14 mouse cellular contexts compared by ENCODE assay signal in genomic region chr1:185587671-185588347, GRCm38 (mm10).
A peak's percentile ranks its signal among the peaks of the same experiment; 100 is the strongest.
DNase-seq lines count a peak whose midpoint lies in the region; ATAC-seq and TF ChIP-seq lines count a peak whose summit lies in the region.
"Had no signal": no experiment of that assay in that cellular context is flagged by ENCODE, and none has a peak within 500 bp of the region (broad histone marks: within the 10 kb centered on the region; RNA-seq: fewer than 3 reads in every experiment).

No protein-coding gene starts in this region.

- H3K4me3 ChIP-seq in liver, embryonic 16.5 days (ENCODE audit: low read depth, low read length): no peak overlapping the region
- H3K4me3 ChIP-seq in liver, postnatal 0 days (ENCODE audit: low read depth, low read length): no peak overlapping the region
- no peak overlapping the region for H3K4me3 ChIP-seq in lung, embryonic 14.5 days (ENCODE audit: low read depth, low read length)
- H3K4me3 ChIP-seq in stomach, postnatal 0 days (ENCODE audit: low read depth, low read length): no peak overlapping the region
- H3K4me3 ChIP-seq: forebrain, embryonic 12.5 days; hindbrain, embryonic 12.5 days; limb, embryonic 12.5 days; neural tube, embryonic 13.5 days had no signal

- WGBS in liver, embryonic 16.5 days (ENCODE audit: insufficient replicate concordance): 54% methylated on average over 13 of the region's 13 CpGs
- 66% methylated on average over 13 of the region's 13 CpGs for WGBS in liver, postnatal 0 days (ENCODE audit: insufficient replicate concordance)
- WGBS in lung, embryonic 14.5 days: 38% methylated on average over 13 of the region's 13 CpGs
- WGBS in stomach, postnatal 0 days: 42% methylated on average over 13 of the region's 13 CpGs

- no peak overlapping the region for H3K27ac ChIP-seq in liver, embryonic 16.5 days (ENCODE audit: low read length)
- no peak overlapping the region for H3K27ac ChIP-seq in liver, postnatal 0 days (ENCODE audit: low read depth)
- peak overlapping the region; percentile 77 for H3K27ac ChIP-seq in lung, embryonic 14.5 days (ENCODE audit: low read depth)
- H3K27ac ChIP-seq in stomach, postnatal 0 days (replicated peaks): peak overlapping the region; percentile 40; the same call in 1 of the 2 replicates
- H3K27ac ChIP-seq: forebrain, embryonic 12.5 days; hindbrain, embryonic 12.5 days; limb, embryonic 12.5 days; neural tube, embryonic 13.5 days had no signal

- no peaks in the 10 kb centered on the region for H3K36me3 ChIP-seq in liver, embryonic 16.5 days (ENCODE audit: control insufficient read depth, insufficient read depth)
- no peaks in the 10 kb centered on the region for H3K36me3 ChIP-seq in liver, postnatal 0 days (replicated peaks; ENCODE audit: insufficient read depth, low read length)
- H3K36me3 ChIP-seq in lung, embryonic 14.5 days (ENCODE audit: insufficient read depth): no peaks in the 10 kb centered on the region
- H3K36me3 ChIP-seq in stomach, postnatal 0 days (ENCODE audit: control insufficient read depth, insufficient read depth, low read length): no peaks in the 10 kb centered on the region
- H3K36me3 ChIP-seq: forebrain, embryonic 12.5 days; hindbrain, embryonic 12.5 days; limb, embryonic 12.5 days; neural tube, embryonic 13.5 days had no signal

- no peak for TF ChIP-seq EP300 in liver, postnatal 0 days (IDR thresholded peaks at IDR 0.05; ENCODE audit: low read depth)
- TF ChIP-seq EP300 in stomach, postnatal 0 days (optimal IDR thresholded peaks at IDR 0.05): no peak

- no peaks in the 10 kb centered on the region for H3K9me3 ChIP-seq in liver, embryonic 16.5 days (replicated peaks; ENCODE audit: control insufficient read depth, low read length)
- H3K9me3 ChIP-seq in liver, postnatal 0 days (ENCODE audit: low read length): no peaks in the 10 kb centered on the region
- no peaks in the 10 kb centered on the region for H3K9me3 ChIP-seq in lung, embryonic 14.5 days (ENCODE audit: low read depth, low read length)
- no peaks in the 10 kb centered on the region for H3K9me3 ChIP-seq in stomach, postnatal 0 days (ENCODE audit: control insufficient read depth, low read length)
- H3K9me3 ChIP-seq: hindbrain, embryonic 12.5 days; neural tube, embryonic 13.5 days had no signal

- H3K27me3 ChIP-seq in liver, embryonic 16.5 days (ENCODE audit: control insufficient read depth, insufficient read depth, low read depth, low read length): no peaks in the 10 kb centered on the region
- H3K27me3 ChIP-seq in liver, postnatal 0 days (ENCODE audit: insufficient read depth, low read length): no peaks in the 10 kb centered on the region
- H3K27me3 ChIP-seq in lung, embryonic 14.5 days (ENCODE audit: insufficient read depth, low read length): no peaks in the 10 kb centered on the region
- no peaks in the 10 kb centered on the region for H3K27me3 ChIP-seq in stomach, postnatal 0 days (ENCODE audit: control insufficient read depth, insufficient read depth, low read length)
- H3K27me3 ChIP-seq: forebrain, embryonic 12.5 days; hindbrain, embryonic 12.5 days; limb, embryonic 12.5 days; neural tube, embryonic 13.5 days had no signal

- H3K9ac ChIP-seq in liver, embryonic 16.5 days (ENCODE audit: low read depth, low read length): no peak overlapping the region
- H3K9ac ChIP-seq in liver, postnatal 0 days (replicated peaks): no peak overlapping the region
- H3K9ac ChIP-seq in lung, embryonic 14.5 days: no peak overlapping the region
- no peak overlapping the region for H3K9ac ChIP-seq in stomach, postnatal 0 days (ENCODE audit: low read length)
- H3K9ac ChIP-seq: forebrain, embryonic 12.5 days; hindbrain, embryonic 12.5 days; limb, embryonic 12.5 days; neural tube, embryonic 13.5 days had no signal

- no peaks in the 10 kb centered on the region for H3K4me1 ChIP-seq in liver, embryonic 16.5 days (ENCODE audit: control insufficient read depth, low read depth, low read length)
- no peaks in the 10 kb centered on the region for H3K4me1 ChIP-seq in liver, postnatal 0 days (ENCODE audit: insufficient read depth)
- peaks cover 5% of the 10 kb centered on the region; the same call in 1 of the 2 replicates for H3K4me1 ChIP-seq in lung, embryonic 14.5 days (ENCODE audit: insufficient read depth)
- H3K4me1 ChIP-seq in stomach, postnatal 0 days (replicated peaks; ENCODE audit: control insufficient read depth, insufficient read depth): no peaks in the 10 kb centered on the region
- H3K4me1 ChIP-seq: forebrain, embryonic 12.5 days; hindbrain, embryonic 12.5 days; limb, embryonic 12.5 days; neural tube, embryonic 13.5 days had no signal

- peak; percentile 40 for DNase-seq in adrenal gland, adult 2 months
- DNase-seq in adrenal gland, postnatal 4 days (ENCODE audit: low spot score in 2 of 2): no peak
- no peak for DNase-seq in liver, postnatal 0 days
- peak; percentile 78 for DNase-seq in lung, embryonic 14.5 days
- no peak for DNase-seq in stomach, postnatal 0 days (ENCODE audit: low spot score)
- no peak for DNase-seq in spleen, adult 18-20 months
- DNase-seq in spleen, postnatal 4 days (ENCODE audit: low spot score in 2 of 2): no peak
- DNase-seq: thymus, adult 18-20 months had no signal

- 0 out of 2 replicates have a peak, but pooled peaks have one; percentile 9 for ATAC-seq in liver, embryonic 16.5 days (ENCODE audit: low read depth)
- ATAC-seq in liver, postnatal 0 days: no peak
- peak; percentile 84 for ATAC-seq in lung, embryonic 14.5 days (ENCODE audit: insufficient read depth)
- ATAC-seq in stomach, postnatal 0 days (ENCODE audit: low FRiP score, low TSS enrichment): peak; percentile 67; the same call in 1 of the 2 replicates
- ATAC-seq: activated CD4-positive, CD25-positive, alpha-beta regulatory T cell, adult 4 months had no signal

- no peak for TF ChIP-seq CTCF in liver, postnatal 0 days (IDR thresholded peaks at IDR 0.05; ENCODE audit: low read depth)
- TF ChIP-seq CTCF in lung, embryonic 14.5 days (IDR thresholded peaks at IDR 0.05; ENCODE audit: low read depth): no peak
- TF ChIP-seq CTCF in stomach, postnatal 0 days (IDR thresholded peaks at IDR 0.05; ENCODE audit: low read depth): no peak

- H3K4me2 ChIP-seq in liver, embryonic 16.5 days (ENCODE audit: low read depth, low read length): no peak overlapping the region
- no peak overlapping the region for H3K4me2 ChIP-seq in liver, postnatal 0 days (ENCODE audit: low read depth, low read length)
- no peak overlapping the region for H3K4me2 ChIP-seq in lung, embryonic 14.5 days
- no peak overlapping the region for H3K4me2 ChIP-seq in stomach, postnatal 0 days (replicated peaks; ENCODE audit: low read depth)
- H3K4me2 ChIP-seq: forebrain, embryonic 12.5 days; hindbrain, embryonic 12.5 days; limb, embryonic 12.5 days; neural tube, embryonic 13.5 days had no signal

Comparison
In these comparisons a context has a peak if more than half of its experiments do, and no peak if none do; other contexts are left out.
1. DNase-seq: peak in adrenal gland, adult 2 months (single experiment) and lung, embryonic 14.5 days (single experiment); none in adrenal gland, postnatal 4 days (0 of 2), liver, postnatal 0 days (single experiment), stomach, postnatal 0 days (single experiment), spleen, adult 18-20 months (0 of 2) and spleen, postnatal 4 days (0 of 2).
2. H3K27ac ChIP-seq: peak in lung, embryonic 14.5 days (single experiment) and stomach, postnatal 0 days (single experiment); none in liver, embryonic 16.5 days (single experiment) and liver, postnatal 0 days (single experiment).